Mouse (Mus musculus) megakaryocyte-erythroid progenitor cell, adult 5-6 weeks (primary cell): Measurements from ENCODE around the gene AA467197. TPM values are rescaled to one million over a fixed set of nuclear protein-coding genes. Genes with fewer than 3 reads are reported as not detected.

Experiments
- ATAC-seq: replicated peaks from 2 replicates; pipeline ENCODE4 v1.8.0; 2016; ENCODE audit warnings: mild to moderate bottlenecking, inconsistent platforms; ENCODE audit not compliant: severe bottlenecking, poor library complexity, low FRiP score, low TSS enrichment
- total RNA-seq, 2 experiments: library from RNA; stranded (forward) in 1 of 2; stranded (reverse) in 1 of 2; fragments of 200-1000, 215-1000 nt in 1 of 2; fragments of >200 nt in 1 of 2; fragmentation: Nextera tagmentation in 1 of 2; gene quantifications; 2 replicates each; pipeline ENCODE4 v1.2.3; 2014 to 2017

Gene AA467197
- total RNA-seq, 2 experiments from 2014 or later: 2.6 TPM; not detected in 1

GRCm38 (mm10) chr2:122631226-122631801 is 5.5 kb upstream of the AA467197 start:
- ATAC-seq: peak; percentile 25

GRCm38 (mm10) chr2:122637526-122637997 is 776 bp downstream of the AA467197 start:
- ATAC-seq: peak; percentile 87

- no peak for ATAC-seq
Observed at GRCm38 (mm10) chr2:122638029-122638428, 1.2 kb downstream of the AA467197 start.

- no peak for ATAC-seq
Observed at GRCm38 (mm10) chr2:122638673-122639072, 1.9 kb downstream of the AA467197 start.

GRCm38 (mm10) chr2:122652096-122653084 is 15.6 kb downstream of the AA467197 start:
- ATAC-seq: peak; percentile 69

- ATAC-seq: no peak
Observed at GRCm38 (mm10) chr2:122656052-122656451, 19.3 kb downstream of the AA467197 start.

GRCm38 (mm10) chr2:122656767-122657166 is 20.0 kb downstream of the AA467197 start:
- ATAC-seq: no peak

GRCm38 (mm10) chr2:122657707-122658524 is 21.1 kb downstream of the AA467197 start:
- ATAC-seq: no peak

GRCm38 (mm10) chr2:122659825-122660224 is 23.0 kb downstream of the AA467197 start:
- ATAC-seq: no peak

GRCm38 (mm10) chr2:122665253-122665972 is 28.6 kb downstream of the AA467197 start:
- ATAC-seq: no peak

GRCm38 (mm10) chr2:122665973-122666875 is 29.4 kb downstream of the AA467197 start:
- peak; percentile 87 for ATAC-seq

- ATAC-seq: no peak
Observed at GRCm38 (mm10) chr2:122667856-122668255, 31.1 kb downstream of the AA467197 start.

- ATAC-seq: no peak
Observed at GRCm38 (mm10) chr2:122671714-122672113, 34.9 kb downstream of the AA467197 start.

DNA sequence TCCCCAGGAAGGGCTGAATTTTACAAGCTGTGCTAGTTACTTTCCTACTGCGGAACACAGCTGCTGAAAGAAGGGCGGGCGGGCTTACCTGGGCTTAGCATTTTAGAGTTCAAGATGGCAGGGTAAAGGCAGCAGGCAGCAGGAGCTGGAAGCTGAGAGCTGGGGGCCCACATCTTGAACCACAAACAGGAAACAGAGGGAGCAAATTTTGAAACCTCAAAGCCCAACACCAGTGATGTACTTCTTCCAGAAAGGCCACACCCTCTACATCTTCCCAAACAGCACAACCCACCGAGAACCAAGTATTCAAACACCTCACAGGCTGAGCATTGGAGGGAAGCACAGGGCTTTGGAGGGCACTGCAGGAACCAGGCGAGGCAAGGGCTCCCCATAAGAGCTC is 36.1 kb downstream of the AA467197 start:
- ATAC-seq: peak; percentile 39; the same call in 1 of the 2 replicates

DNA sequence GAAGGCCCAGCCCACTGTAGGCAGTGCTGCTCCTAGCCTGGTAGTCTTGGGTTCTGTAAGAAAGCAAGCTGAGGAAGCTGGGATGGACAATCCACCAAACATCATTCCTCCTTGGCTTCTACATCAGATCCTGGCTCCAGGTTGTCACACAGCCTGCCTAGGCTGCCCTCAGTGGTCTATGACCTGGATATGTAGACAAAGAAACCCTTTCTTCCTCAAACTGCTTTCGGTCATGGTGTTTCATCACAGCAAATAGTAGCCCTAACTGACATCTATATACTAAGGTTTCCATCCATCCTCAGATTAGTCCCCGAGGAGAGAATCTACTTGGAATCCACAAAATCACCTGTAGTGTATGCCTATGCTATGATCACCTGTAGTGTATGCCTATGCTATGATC is 38.3 kb downstream of the AA467197 start:
- no peak for ATAC-seq

DNA sequence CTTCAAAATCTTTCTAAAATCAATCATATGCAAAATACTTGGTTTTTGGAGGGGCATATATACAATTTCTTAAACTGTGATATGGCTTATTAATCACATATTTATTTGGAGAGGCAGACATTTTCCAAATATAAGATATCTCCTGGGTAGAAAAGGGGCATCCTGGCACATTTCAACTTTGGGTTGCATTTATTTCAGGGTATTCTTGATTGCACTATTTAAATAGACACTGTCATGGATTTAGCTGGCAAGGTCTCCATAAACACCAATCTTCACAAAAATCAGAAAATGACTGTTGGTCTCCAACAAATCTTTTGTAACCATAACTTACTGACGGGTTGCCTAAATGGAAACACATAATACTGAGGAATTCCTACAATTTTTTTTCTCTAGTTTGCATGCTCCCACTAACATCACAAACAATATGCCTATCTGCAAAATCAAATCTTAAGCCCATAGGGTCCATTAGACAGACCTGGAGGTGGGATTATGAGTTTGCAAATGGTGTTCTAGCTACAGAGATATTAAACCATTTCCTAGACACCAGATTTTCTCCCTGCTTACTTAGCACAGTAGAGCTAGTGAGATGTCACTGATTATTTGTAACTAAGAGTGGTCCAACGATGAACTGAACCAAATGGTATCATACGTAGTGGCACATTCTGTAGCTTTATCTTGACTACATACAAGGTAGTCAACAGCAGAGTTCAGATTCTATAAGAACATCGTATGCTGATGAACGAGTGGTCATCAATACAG is 44.8 kb downstream of the AA467197 start:
- peak; percentile 47; the same call in 1 of the 2 replicates for ATAC-seq

DNA sequence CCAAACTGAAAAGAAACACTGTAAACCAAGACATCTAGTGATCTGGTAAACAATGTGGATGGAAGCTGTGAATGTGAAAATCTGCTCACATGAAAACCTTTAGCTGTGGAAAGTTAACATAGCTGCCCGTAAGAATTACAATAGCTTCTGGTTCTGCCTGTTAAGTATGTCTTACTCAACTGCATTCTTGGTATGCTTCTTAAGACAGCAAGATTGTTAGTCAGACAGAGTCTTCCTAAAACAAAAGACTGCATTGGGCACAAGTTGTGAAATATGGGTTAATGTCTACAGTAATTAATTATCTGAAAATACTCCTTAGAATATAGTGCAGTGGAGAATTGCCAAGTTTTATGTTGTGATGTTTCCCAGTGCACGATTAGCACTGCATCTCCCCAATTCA is 45.7 kb downstream of the AA467197 start:
- ATAC-seq: no peak
